ENCODE assay signal across 12 mouse cellular contexts in genomic region chr16:25026191-25026590, GRCm38 (mm10).
DNase-seq lines count a peak whose midpoint lies in the region; ATAC-seq lines count a peak whose summit lies in the region.
"Had no signal": no experiment of that assay in that cellular context is flagged by ENCODE, and none has a peak within 500 bp of the region (broad histone marks: within the 10 kb centered on the region; RNA-seq: fewer than 3 reads in every experiment).

No protein-coding gene starts in this region.

- no peaks in the 10 kb centered on the region for H3K9me3 ChIP-seq in hindbrain, embryonic 11.5 days (ENCODE audit: control insufficient read depth, low read length)
- H3K9me3 ChIP-seq: forebrain, embryonic 10.5 days; liver, embryonic 15.5 days had no signal

- H3K4me3 ChIP-seq in hindbrain, embryonic 11.5 days (ENCODE audit: low read depth, low read length), result no peak overlapping the region
- H3K4me3 ChIP-seq: forebrain, embryonic 10.5 days; liver, embryonic 15.5 days had no signal

- no peak overlapping the region for H3K9ac ChIP-seq in hindbrain, embryonic 11.5 days (ENCODE audit: low read depth, low read length)
- H3K9ac ChIP-seq: liver, embryonic 15.5 days had no signal

- DNase-seq in embryo, embryonic 10 days (ENCODE audit: low spot score), result peak; percentile 23
- no peak for DNase-seq in embryo, embryonic 9.5 days (ENCODE audit: extremely low spot score)
- peak; percentile 18 for DNase-seq in ovary, adult 18-20 months (ENCODE audit: low spot score)
- no peak for DNase-seq in ovary, postnatal 36 days (ENCODE audit: low spot score)
- peak; percentile 39 to 59 for DNase-seq in kidney, adult 8-10 months
- no peak for DNase-seq in adipocyte (ENCODE audit: low spot score)
- DNase-seq in layer of hippocampus, adult 11-12 months (ENCODE audit: low spot score), result no peak
- no peak for DNase-seq in hindbrain, embryonic 11.5 days (ENCODE audit: low spot score)
- DNase-seq: cerebellum, postnatal 10 days; retina, postnatal 1 day had no signal

- H3K27me3 ChIP-seq in hindbrain, embryonic 11.5 days (ENCODE audit: control insufficient read depth, insufficient read depth, low read length), result no peaks in the 10 kb centered on the region
- H3K27me3 ChIP-seq: liver, embryonic 15.5 days had no signal

- no peaks in the 10 kb centered on the region for H3K4me1 ChIP-seq in hindbrain, embryonic 11.5 days (replicated peaks; ENCODE audit: control insufficient read depth, insufficient read depth, low read length)
- H3K4me1 ChIP-seq: forebrain, embryonic 10.5 days; liver, embryonic 15.5 days had no signal

- no peak overlapping the region for H3K27ac ChIP-seq in hindbrain, embryonic 11.5 days (ENCODE audit: low read depth, low read length)
- H3K27ac ChIP-seq: forebrain, embryonic 10.5 days; liver, embryonic 15.5 days had no signal

- H3K4me2 ChIP-seq in hindbrain, embryonic 11.5 days (replicated peaks; ENCODE audit: low read depth, low read length), result no peak overlapping the region
- H3K4me2 ChIP-seq: liver, embryonic 15.5 days had no signal

- ATAC-seq in hindbrain, embryonic 11.5 days (ENCODE audit: low FRiP score), result no peak

- 94% methylated on average over 1 of the region's 1 CpGs for WGBS in hindbrain, embryonic 11.5 days

- no peaks in the 10 kb centered on the region for H3K36me3 ChIP-seq in hindbrain, embryonic 11.5 days (ENCODE audit: control insufficient read depth, insufficient read depth, low read length)
- H3K36me3 ChIP-seq: forebrain, embryonic 10.5 days; liver, embryonic 15.5 days had no signal

Comparison
In these comparisons a context has a peak if more than half of its experiments do, and no peak if none do; other contexts are left out.
1. DNase-seq: peak in embryo, embryonic 10 days (single experiment), ovary, adult 18-20 months (single experiment) and kidney, adult 8-10 months (2 of 2); none in embryo, embryonic 9.5 days (single experiment), ovary, postnatal 36 days (single experiment), adipocyte (single experiment), layer of hippocampus, adult 11-12 months (single experiment) and hindbrain, embryonic 11.5 days (single experiment).